Mouse (Mus musculus) heart, embryonic 16.5 days (tissue): Measurements from ENCODE around the gene Klk10. TPM values are rescaled to one million over a fixed set of nuclear protein-coding genes. Genes with fewer than 3 reads are reported as not detected.

Experiments used
- ATAC-seq: fragments of 200-750 bp; cut with Nextera tagmentation; replicated peaks from 2 replicates; pipeline ENCODE4 v1.8.0; 2017; ENCODE audit warnings: moderate number of reproducible peaks; ENCODE audit not compliant: insufficient read depth, low FRiP score; ENCODE audit errors: extremely low read depth
- H3K27ac ChIP-seq: fragments of 300-500 bp; sonication (generic); 2 replicates; pipeline ENCODE4 v1.5.1; 2014; ENCODE audit warnings: mild to moderate bottlenecking, low read length, control low read depth, moderate library complexity
- H3K27me3 ChIP-seq: fragments of 300-500 bp; sonication (generic); 2 replicates; pipeline ENCODE4 v1.6.1; 2014; ENCODE audit warnings: low read length, mixed read lengths; ENCODE audit not compliant: control insufficient read depth, insufficient read depth
- H3K36me3 ChIP-seq: fragments of 300-500 bp; sonication (generic); 2 replicates; pipeline ENCODE4 v1.6.1; 2014; ENCODE audit not compliant: control insufficient read depth, insufficient read depth
- H3K4me1 ChIP-seq: fragments of 300-500 bp; sonication (generic); 2 replicates; pipeline ENCODE4 v1.6.1; 2014; ENCODE audit warnings: low read length, mixed read lengths; ENCODE audit not compliant: control insufficient read depth, insufficient read depth
- H3K4me2 ChIP-seq: fragments of 300-500 bp; sonication (generic); 2 replicates; pipeline ENCODE4 v1.6.1; 2014; ENCODE audit warnings: low read depth, mild to moderate bottlenecking, control low read depth, low read length
- H3K4me3 ChIP-seq: fragments of 300-500 bp; sonication (generic); 2 replicates; pipeline ENCODE4 v1.5.1; 2014; ENCODE audit warnings: mild to moderate bottlenecking, control low read depth, low read length
- H3K9ac ChIP-seq: fragments of 300-500 bp; sonication (generic); 2 replicates; pipeline ENCODE4 v1.6.1; 2014; ENCODE audit warnings: low read length, control low read depth
- H3K9me3 ChIP-seq: fragments of 300-500 bp; sonication (generic); replicated peaks from 2 replicates; pipeline ENCODE4 v1.6.1; 2016; ENCODE audit warnings: low read length; ENCODE audit not compliant: control insufficient read depth
- WGBS: fragments of 180-500 bp; shearing (Covaris S2); extraction: QIAGEN DNeasy Blood & Tissue Kit; methylation state at CpG from one replicate; pipeline ENCODE4 v1.1.7; 2014; 5-methylcytosine and 5-hydroxymethylcytosine counted together
- polyA plus RNA-seq: library from polyadenylated mRNA; unstranded; fragments of >200 nt; fragmentation: Nextera tagmentation; extraction: Ambion mirVana; gene quantifications from 2 replicates; pipeline ENCODE4 v1.2.1, GENCODE M21; 2015

The Klk10 gene
- polyA plus RNA-seq, 1 experiment from 2014 or later = 1.7 TPM

GRCm38 (mm10) chr7:43799876-43800275, 19.0 kb downstream of the Klk10 start:
- Histone ChIP-seq H3K9me3 (no peaks in the 10 kb centered on the region), H3K36me3 (no peaks in the 10 kb centered on the region), H3K27ac (no peak overlapping the region), H3K9ac (no peak overlapping the region), H3K27me3 (peaks cover 6% of the 10 kb centered on the region; the same call in 1 of the 2 replicates), H3K4me3 (no peak overlapping the region), H3K4me1 (peaks cover 12% of the 10 kb centered on the region), H3K4me2 (no peak overlapping the region)
- no peak for ATAC-seq
- 62% methylated on average over 7 of the region's 7 CpGs for WGBS

- H3K27ac ChIP-seq = no peak within 1 kb of the TSS
- no peak within 1 kb of the TSS for H3K4me3 ChIP-seq
- ATAC-seq = no peak
- no peak within 1 kb of the TSS for H3K4me2 ChIP-seq
- no peaks in the 10 kb centered on the region for H3K27me3 ChIP-seq
- H3K9me3 ChIP-seq = no peaks in the 10 kb centered on the region
- H3K4me1 ChIP-seq = no peaks in the 10 kb centered on the region
- no peaks in the 10 kb centered on the region for H3K36me3 ChIP-seq
- H3K9ac ChIP-seq = no peak within 1 kb of the TSS
- 38% methylated on average over 5 of the region's 5 CpGs for WGBS
These were observed 30.2 kb downstream of the Klk10 start, which contains the start of gene Klk7 for GRCm38 (mm10) chr7:43810994-43811393. Klk7 (plus strand) TSS chr7:43811294.

GRCm38 (mm10) chr7:43815211-43815610, 34.4 kb downstream of the Klk10 start:
- H3K4me3 ChIP-seq = no peak overlapping the region
- 80% methylated on average over 7 of the region's 7 CpGs for WGBS

GRCm38 (mm10) chr7:43816746-43817145, 35.9 kb downstream of the Klk10 start:
- no peaks in the 10 kb centered on the region for H3K27me3 ChIP-seq
- no peak for ATAC-seq
- H3K4me1 ChIP-seq = no peaks in the 10 kb centered on the region
- no peak overlapping the region for H3K4me3 ChIP-seq
- no peaks in the 10 kb centered on the region for H3K36me3 ChIP-seq
- H3K9ac ChIP-seq = no peak overlapping the region
- H3K9me3 ChIP-seq = no peaks in the 10 kb centered on the region
- H3K27ac ChIP-seq = no peak overlapping the region
- no peak overlapping the region for H3K4me2 ChIP-seq

More at GRCm38 (mm10) chr7:43815211-43815610, 34.4 kb downstream of the Klk10 start:
- no peak for ATAC-seq
- Histone ChIP-seq H3K4me1 (no peaks in the 10 kb centered on the region), H3K36me3 (no peaks in the 10 kb centered on the region), H3K9me3 (no peaks in the 10 kb centered on the region), H3K9ac (no peak overlapping the region), H3K27ac (no peak overlapping the region), H3K4me2 (no peak overlapping the region), H3K27me3 (no peaks in the 10 kb centered on the region)

GRCm38 (mm10) chr7:43821581-43821980, 40.7 kb downstream of the Klk10 start:
- H3K4me2 ChIP-seq = no peak overlapping the region
- H3K27me3 ChIP-seq = no peaks in the 10 kb centered on the region
- H3K4me3 ChIP-seq = no peak overlapping the region
- H3K36me3 ChIP-seq = no peaks in the 10 kb centered on the region
- no peak for ATAC-seq
- H3K9me3 ChIP-seq = no peaks in the 10 kb centered on the region
- WGBS = 81% methylated on average over 7 of the region's 7 CpGs
- no peak overlapping the region for H3K27ac ChIP-seq
- H3K4me1 ChIP-seq = no peaks in the 10 kb centered on the region
- no peak overlapping the region for H3K9ac ChIP-seq

GRCm38 (mm10) chr7:43824199-43824598, 43.4 kb downstream of the Klk10 start, which contains the start of gene Klk6:
Klk6 (plus strand) TSS chr7:43824499.
- no peak within 1 kb of the TSS for H3K9ac ChIP-seq
- H3K4me1 ChIP-seq = no peaks in the 10 kb centered on the region
- 71% methylated on average over 10 of the region's 10 CpGs for WGBS
- H3K27me3 ChIP-seq = no peaks in the 10 kb centered on the region
- H3K9me3 ChIP-seq = no peaks in the 10 kb centered on the region
- no peak within 1 kb of the TSS for H3K4me3 ChIP-seq
- no peaks in the 10 kb centered on the region for H3K36me3 ChIP-seq
- no peak within 1 kb of the TSS for H3K4me2 ChIP-seq
- no peak within 1 kb of the TSS for H3K27ac ChIP-seq
- ATAC-seq = no peak

GRCm38 (mm10) chr7:43826056-43826455, 45.2 kb downstream of the Klk10 start:
- no peaks in the 10 kb centered on the region for H3K9me3 ChIP-seq
- H3K9ac ChIP-seq = no peak overlapping the region
- H3K4me1 ChIP-seq = no peaks in the 10 kb centered on the region
- 86% methylated on average over 5 of the region's 5 CpGs for WGBS
- H3K27ac ChIP-seq = no peak overlapping the region
- no peaks in the 10 kb centered on the region for H3K27me3 ChIP-seq
- ATAC-seq = no peak
- H3K36me3 ChIP-seq = no peaks in the 10 kb centered on the region
- no peak overlapping the region for H3K4me3 ChIP-seq
- H3K4me2 ChIP-seq = no peak overlapping the region

GRCm38 (mm10) chr7:43827706-43828105, 46.9 kb downstream of the Klk10 start:
- Histone ChIP-seq H3K36me3 (no peaks in the 10 kb centered on the region), H3K4me2 (no peak overlapping the region), H3K27ac (no peak overlapping the region), H3K4me1 (no peaks in the 10 kb centered on the region), H3K27me3 (no peaks in the 10 kb centered on the region), H3K9ac (no peak overlapping the region), H3K9me3 (no peaks in the 10 kb centered on the region), H3K4me3 (no peak overlapping the region)
- 76% methylated on average over 4 of the region's 4 CpGs for WGBS
- no peak for ATAC-seq

GRCm38 (mm10) chr7:43829006-43829405, 48.2 kb downstream of the Klk10 start:
- H3K9ac ChIP-seq = no peak overlapping the region
- no peaks in the 10 kb centered on the region for H3K36me3 ChIP-seq
- no peak overlapping the region for H3K4me3 ChIP-seq
- 79% methylated on average over 8 of the region's 8 CpGs for WGBS
- no peaks in the 10 kb centered on the region for H3K9me3 ChIP-seq
- H3K4me1 ChIP-seq = no peaks in the 10 kb centered on the region
- H3K4me2 ChIP-seq = no peak overlapping the region
- no peak for ATAC-seq
- no peaks in the 10 kb centered on the region for H3K27me3 ChIP-seq
- no peak overlapping the region for H3K27ac ChIP-seq
